Mouse (Mus musculus) MEL-GATA-1-ER (cell line): ENCODE measurements around the gene Rgcc.

Experiments used
- DNase-seq: peaks from one replicate; pipeline ENCODE4 v3.0.0-alpha.2; 2012; ENCODE audit warnings: low read depth; ENCODE audit errors: extremely low read depth

The Rgcc gene

DNA sequence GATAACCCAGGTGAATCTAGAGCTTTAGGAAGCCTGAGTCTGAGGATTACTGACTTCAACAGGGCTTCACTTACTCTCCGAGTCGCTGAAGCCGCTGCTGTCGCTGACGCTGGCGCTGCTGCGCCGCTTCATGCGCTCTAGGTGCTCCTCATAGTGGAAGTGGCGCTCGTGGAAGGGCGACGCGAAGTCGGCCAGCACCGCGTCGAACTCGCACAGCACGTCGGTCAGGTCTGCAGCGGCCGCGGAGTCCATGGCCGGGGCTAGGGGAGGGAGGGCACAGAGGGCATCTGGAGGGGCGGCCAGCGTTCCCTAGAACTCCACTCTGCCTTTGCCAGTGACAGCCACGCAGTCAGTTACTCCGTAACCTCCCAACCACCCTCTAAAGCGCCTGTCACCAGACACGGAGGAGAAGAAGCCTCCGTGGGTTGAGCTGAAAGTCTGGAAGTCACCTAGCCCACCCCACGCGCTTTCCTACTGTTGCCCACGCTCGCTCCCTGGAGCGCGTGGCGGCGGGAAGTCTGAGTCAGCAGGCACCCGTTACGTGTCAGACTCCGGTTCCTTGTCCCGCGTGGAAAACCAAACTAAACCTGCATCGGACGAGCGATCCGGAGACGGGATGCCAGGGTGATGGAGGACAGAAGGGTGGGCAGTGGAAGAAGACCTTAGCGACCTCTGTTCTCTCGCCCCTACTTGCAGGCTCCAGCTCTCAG, 649 bp downstream of the Rgcc start:
- DNase-seq = no peak

DNA sequence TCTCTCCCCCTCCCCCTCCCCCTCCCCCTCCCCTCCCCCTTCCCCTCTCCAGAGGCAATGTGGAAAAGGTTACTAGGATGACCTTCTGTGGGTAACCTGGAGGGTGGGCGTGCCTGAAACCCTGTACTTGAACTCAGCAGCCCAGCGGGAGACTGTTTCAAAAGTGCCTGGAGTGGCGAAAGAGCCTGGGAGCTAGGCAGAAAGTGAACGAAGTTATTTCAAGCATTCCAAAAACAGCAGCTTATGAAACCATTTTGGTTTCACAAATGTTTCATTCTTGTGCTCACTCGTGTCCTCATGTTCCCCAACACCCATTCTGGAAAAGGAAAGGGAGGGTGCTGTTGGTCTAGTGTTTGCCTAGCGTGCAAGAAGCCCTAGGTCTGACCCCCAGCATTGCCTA, 1.6 kb downstream of the Rgcc start:
- no peak for DNase-seq

DNA sequence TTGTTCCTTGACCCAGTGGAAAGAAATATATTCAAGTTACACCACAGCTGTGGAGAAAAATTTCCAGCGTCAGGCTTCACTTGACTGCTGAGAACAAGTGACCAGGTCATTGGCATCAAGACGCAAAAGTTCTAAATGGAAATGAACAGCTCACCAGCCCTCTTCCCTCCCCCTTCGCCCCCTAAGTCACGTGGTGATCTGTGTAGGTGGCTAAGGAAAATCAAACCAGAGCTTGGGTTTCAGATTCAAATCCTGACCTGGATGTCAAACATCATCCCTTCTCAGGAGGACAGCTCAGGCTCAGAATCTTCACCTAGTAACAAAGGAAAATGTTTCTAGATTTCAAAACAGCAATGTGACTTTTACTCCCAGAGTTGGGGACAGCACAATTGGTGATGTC, 2.2 kb downstream of the Rgcc start:
- DNase-seq = no peak

DNA sequence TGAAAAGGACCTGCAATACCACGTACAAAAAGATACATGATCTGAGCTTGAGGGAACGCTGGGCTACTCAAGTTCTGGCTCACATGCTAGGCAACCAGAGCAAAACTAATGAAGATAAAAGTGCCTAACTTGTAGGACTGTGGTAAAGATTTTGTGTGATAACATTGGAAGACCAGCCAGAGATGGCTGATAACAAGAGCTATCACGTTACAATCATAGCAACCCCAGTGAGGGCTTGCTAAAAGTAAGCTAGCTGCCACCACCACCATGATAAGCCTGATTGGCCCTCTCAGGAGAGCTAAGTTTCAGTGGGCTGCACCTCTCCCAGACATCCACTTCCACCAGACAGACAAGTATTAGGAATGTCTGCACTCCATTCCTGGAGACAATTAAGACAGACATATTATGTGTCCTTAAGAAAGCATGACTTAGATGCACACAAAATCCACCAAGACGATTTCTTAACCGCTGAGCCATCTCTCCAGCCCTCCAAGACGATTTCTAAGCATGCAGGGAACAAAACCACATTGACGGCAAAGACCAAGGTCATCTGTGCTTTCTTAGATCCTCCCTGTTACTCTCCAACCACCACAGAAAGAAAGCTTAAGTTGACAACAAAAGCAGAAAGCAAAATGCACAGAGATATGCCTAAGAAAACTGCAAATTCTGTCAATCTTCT, 3.0 kb downstream of the Rgcc start:
- no peak for DNase-seq

DNA sequence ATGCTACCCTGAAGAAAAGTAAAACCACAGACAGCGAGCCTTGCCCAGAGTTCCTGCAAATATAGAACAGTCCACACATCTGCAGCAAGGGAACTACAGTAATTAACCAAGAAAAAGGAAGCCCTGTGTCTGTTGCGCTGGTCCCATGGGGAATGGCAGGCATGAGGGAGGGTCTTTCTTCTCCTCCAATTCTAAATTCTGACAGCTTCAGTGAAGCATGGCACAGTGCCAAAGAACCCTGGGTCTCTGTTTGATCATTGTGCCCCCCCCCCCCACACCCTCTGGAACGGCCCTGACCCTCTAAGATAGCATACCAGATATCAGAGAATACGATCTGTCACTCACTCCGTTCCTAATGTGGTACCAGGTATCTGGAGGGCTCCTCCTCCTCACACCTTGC, 4.6 kb downstream of the Rgcc start:
- DNase-seq = no peak

DNA sequence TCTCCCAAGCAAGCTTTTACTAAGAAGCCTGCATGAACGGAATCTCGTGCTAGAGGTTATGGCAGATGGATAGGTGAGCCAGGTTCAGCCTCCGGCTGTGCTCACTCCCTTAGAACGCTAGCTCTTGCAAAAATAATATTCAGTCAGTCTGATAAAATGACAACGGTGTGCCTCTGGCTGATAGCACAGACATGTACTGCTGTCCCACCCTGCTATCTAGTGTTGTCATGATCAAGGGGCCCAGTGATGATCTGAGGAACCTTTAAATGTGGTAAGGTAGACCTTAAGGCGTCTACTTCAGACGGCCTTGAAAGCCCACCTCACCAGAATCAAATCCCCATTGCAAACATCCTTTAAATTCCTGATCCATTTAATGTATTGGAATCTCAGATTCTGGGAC, 5.2 kb downstream of the Rgcc start:
- no peak for DNase-seq

DNA sequence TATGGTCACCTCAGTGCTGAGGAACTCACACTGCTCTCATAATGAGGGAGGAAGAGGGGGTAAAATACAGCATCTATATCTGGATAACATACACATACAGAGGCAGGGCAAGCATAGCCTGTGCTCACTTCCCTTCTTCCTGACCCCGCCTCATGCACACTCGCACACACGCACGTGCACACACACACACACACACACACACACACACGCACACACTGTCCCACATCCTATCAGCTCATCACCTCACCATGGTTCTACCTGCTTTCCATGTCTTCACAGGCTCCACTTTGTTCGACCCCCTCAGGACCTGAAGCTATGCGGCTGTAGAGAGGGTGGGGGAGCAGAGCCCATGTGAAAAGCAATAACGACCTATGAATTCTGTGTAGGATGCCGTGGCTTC, 5.9 kb downstream of the Rgcc start:
- no peak for DNase-seq

DNA sequence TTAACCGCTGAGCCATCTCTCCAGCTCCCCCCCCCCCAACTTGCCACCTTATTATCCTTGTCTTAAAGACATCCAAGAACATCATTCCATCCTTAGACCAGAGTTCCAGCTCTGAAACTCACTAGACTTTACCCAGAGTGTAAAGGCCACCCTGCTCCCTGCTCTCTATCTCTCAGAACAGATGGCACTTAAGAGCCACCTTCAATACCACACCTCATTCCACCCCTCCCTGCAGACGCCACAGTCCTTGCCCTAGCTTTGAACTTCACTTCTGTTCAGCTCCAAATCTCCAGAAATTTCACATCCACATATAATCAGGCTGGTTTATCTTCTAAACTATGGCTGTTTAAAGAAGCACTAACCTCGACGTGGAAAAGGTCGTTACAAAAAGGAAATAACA, 6.5 kb downstream of the Rgcc start:
- no peak for DNase-seq

DNA sequence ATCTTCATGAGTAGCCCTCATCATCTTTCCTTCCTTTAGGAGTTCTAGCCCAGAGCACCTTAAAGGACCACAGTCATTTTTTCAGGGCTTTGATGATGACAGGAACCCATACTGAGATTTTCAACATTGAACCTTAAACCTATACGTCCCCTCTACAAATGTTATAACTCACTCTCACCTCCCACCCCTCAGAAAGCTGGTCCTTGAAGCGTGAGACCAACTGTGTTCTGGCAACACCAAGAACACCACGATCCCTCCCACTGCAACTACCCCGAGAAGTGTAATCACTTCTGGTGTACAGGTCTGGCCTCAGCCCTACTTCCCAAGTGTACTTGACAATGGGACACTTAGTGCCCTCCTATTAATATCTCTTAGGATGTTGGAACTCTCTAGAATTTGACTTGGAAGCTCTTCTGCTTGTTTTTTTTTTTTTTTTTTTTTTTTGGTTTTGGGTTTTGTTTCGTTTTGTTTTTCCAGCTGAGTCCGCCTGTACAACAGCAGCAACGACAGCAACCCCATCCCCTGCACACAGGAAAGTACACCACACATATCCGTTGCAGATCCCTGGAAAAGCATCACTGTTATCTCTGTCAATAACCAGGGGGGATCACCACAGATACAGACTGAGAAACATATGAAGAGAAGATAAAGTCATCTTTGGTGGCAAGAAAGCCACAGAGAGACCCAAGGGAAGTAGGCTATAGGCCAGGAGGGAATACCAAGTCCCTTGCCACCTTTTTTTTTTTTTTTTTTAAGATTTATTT, 7.2 kb downstream of the Rgcc start:
- no peak for DNase-seq

DNA sequence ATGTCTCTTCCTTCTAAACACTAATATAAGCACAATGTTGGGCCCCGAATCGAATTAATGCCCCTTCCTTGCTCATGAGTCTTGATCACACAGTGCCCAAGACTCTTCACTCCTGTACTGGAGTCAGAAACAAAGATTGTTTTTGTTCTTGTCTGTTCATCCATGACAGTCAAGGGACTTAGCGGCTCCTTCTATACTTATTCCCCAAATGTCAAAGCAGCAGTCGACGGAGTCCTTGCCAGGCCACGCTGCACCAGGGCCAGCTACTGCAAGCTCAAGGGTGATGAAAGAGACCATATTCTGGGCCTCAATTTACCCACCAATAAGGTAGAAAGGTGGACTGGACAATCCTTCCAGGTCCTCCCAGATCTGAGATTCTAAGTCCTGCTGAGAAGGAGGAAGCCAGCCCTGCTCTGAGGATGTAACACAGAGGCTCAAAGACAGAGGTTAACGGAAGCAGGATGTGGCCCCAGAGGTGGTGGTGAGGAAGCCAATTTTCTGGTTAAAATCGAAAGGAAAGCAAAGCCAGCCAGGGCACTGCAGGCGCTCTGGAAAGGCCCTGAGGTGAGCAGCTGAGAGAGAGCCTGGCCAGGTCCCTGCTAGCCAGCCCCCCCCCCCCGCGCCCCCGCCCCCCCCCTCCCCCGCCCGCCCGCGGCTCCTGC, 8.2 kb downstream of the Rgcc start:
- no peak for DNase-seq

DNA sequence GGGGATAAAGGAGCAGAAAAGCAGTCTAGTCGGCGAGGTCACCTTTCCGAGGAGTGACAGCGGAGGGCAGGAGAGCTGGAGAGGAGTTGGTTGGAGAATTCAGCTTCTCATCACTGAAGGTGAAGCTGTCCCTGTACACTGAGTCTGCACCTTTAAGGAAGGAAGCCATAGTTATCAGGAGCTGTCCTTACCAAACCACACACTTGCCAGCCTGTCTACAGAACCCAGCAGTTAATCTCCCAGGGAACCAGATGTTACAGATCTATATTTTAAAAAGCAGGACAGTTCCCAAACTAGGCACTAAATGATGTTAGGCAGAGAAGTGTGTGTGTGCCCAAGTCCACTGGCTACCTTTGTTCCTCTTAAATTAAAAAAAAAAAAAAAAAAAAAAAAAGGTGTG, 9.8 kb downstream of the Rgcc start:
- no peak for DNase-seq

DNA sequence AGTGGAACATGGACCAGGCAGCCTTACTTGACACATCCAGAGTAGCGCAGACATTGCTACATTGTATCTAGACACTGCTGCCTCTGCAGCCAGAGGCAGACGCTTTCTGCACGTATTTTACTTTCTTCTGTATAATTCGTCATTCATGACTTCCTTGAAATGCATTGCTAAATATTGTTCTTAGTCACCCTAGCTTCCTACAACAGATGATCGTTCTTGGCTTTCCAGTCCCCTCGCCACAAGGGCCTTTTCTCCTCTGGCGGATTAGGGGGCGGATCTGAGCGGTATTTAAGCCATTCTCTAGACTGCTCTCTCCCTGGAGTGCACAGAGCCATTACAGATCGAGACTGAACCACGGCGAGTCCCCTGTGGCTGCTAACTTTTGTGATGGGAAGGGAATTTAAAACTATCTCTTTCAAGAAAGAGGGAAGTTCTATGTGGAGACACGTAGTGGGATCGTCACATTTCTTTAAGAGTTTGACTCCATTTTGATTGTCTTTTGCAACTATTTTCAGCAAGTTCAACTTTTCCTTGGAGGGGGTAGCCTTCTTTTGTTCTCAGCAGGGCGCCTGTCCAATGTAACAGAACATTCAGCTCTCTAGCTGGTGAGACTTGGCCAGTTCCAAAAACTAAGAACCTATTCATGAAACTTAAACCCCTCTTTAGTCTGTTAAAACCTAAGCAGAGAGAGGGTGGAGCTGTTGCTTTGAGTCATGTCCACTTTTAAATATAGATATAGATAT, 10.6 kb downstream of the Rgcc start:
- no peak for DNase-seq

DNA sequence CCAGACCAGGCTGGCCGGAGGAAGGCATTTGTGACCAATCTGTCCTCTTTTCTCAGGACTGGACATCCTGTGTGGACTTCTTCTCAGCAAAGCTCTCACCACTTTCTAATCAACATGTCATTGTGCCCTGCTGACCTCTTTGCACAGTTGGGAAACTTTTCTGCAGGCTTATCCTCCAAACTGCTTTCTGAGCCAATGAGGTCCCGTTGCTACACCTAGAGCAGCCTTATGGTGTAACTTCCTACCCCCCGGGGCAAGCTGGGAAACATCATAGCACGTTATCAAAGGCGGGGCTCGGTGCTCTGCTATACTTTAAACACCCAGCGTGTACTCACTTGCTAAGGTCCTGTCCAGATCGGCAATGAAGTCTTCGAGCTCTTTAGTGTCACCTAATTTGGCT, 11.5 kb downstream of the Rgcc start:
- no peak for DNase-seq

DNA sequence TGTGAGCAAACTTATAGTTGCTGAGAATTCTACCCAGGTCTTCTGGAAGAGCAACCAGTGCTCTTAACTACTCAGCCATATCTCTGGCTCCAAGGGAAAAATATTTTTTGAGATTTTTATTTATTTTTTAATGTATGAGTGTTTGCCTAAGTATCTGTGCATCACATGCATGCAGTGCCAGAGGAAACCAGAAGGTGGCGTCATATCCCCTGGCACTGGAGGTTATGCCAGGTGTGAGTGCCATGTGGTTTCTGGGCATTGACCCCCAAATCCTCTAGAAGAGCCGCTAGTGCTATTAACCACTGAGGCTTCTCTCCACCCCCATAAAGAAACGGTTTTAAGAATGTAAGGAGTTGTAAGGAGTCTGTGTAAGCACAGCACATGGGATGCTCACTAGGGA, 13.2 kb downstream of the Rgcc start:
- DNase-seq = no peak

DNA sequence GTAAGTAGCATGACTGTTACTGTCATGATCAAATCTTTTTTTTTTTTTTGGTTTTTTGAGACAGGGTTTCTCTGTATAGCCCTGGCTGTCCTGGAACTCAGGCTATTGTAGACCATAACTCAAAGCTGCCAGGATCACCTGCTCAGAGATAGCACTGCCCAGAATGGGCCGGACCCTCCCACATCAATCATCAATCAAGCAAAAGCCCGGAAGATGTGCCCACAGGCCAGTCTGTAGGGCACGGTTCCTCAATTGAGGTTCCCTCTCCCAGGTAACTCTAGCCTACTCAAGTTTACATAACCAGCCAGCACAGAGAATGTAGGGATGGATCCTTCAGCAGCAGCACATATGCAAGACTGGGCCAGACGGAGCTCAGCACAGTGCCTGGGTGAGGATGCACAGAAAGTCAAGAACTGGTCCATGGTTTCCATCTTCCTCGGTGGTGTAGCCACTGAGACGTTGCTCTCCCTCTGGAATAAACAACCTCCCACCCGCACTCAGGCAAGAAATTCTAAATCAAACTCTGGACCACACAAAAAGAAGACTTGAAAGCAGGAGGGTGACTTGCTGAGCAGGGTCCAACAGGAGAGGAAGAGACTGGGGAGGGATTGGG, 14.1 kb downstream of the Rgcc start:
- DNase-seq = no peak

DNA sequence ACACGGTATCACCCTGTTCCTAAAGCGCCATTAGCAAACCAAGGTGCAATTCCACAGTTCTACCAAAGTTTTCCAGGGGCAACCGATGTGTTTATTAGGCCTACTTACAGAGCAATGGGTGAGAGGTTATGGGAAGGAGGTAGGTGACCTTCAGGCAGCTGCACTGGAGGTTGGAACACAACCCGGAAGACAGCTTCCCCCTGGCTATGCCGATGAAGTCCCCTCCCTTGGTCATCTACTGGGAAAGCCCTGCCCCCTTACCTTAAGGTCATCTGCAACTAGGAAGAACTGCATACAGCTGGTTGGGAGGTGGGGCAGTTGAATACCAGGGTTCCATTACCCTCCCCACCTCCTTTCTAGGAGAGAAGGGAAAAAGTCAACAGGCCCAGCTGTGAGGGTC, 15.9 kb downstream of the Rgcc start:
- DNase-seq = no peak

DNA sequence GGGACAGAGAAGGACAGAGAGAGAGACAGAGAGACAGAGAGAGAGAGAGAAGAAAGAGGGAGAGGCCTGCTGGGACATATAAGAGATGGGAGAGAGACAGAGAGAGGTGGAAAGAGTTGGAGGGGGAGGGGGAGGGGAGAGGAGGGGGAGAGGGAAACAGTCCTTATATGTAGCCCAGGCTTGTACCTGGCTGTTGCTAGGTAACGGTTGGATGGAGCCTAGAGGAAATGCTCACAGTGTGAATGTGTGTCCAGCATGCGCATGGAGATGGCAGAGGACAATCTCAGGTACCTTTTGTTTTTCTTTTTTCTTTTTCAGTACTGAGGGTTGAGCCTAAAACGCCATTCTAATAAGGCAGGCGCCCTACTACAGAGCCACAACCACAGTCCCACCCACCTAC, 16.8 kb downstream of the Rgcc start:
- no peak for DNase-seq

DNA sequence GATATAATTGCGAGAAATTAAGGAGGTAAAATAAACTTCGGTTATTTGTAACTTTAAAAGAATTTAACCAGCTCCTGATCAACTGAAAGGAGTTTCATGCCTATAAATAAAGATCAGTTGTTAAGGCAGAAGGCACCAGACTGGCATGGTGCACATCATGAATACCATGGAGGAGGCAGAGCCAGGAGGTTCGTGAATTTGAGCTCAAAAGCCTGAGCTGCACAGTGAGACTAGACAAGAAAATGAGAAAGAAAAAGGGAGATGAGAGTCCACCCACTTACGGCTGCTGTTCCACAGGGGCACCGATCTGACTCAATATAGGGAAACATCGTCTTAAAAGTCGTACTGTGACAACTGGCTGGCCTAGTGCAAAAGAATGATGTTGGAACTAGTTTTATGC, 17.5 kb downstream of the Rgcc start:
- DNase-seq = no peak

DNA sequence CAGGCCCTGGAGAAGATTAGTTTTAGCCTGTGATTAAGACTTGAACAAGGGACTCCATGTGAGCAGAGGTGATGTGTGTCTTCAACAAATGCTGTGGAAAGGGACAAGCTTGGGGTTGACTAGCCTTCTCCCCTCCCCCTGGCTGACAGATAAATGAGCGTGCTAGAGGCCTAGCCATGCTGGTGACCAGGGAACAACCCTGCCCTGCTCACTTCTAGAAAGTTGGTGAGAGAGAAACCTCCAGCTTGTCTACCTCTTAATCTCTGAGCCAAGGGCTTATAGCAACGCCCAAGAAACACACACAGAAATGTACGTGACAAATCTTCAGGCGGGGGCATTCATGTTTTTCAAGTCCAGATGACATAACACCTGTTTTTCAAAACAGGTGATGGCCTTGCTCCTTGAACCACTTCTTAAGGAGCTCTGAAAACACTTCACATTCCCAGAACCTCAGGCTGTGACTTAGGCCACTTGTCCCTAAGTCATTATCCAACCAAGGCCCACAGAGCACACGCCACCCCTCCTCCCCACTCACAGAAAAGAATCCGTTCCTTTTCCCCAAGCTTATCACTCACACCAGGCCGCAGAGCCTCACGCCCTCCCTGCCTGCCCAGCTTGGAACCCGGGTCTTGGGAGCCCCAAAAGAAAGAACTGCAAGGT, 19.4 kb downstream of the Rgcc start:
- DNase-seq = no peak

DNA sequence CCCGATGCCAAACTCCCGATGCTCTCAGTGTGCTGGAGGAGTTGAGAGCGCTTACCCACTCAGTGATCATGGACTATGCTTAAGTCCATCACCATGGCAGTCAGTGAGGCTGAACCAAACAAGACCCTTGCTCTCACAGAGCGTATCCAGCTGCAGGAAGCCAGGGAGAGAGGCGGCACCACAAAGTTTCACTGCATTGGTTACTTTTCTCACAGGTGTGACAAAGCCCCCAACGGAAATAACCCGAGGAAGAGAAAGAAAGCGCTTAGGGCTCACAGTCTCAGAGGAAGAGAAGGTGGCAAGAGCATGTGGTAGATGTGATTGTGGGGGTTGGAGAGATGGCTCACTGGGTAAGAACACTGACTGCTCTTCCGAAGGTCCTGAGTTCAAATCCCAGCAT, 21.0 kb downstream of the Rgcc start:
- no peak for DNase-seq

DNA sequence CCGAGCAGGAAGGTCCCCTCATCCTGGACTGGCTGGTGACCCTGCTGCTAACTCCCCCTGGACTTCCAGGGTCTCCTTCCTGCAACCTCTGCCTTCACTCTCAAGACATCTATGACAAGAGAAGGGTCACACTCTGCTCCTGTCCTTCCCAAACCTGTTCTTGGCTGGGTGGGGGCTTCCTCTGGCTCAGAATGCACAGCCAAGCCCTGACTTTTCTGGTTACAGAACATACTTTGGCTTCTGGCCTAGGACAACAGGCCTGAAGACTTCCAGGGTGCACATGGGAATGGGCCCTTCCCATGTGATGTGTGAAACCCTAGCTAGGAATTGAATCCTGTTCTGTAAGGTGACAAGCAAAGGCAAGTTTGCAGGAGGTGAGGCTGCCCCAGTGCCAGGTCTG, 22.0 kb downstream of the Rgcc start:
- DNase-seq = no peak
